Mouse (Mus musculus) left cerebral cortex, postnatal 10 days (tissue): ENCODE measurements around the gene Gm20388. TPM values are rescaled to one million over a fixed set of nuclear protein-coding genes. Genes with fewer than 3 reads are reported as not detected.
A peak's percentile ranks its signal among the peaks of the same experiment; 100 is the strongest.

ENCODE experiments used
- DNase-seq, 2 experiments: peaks; one replicate each; pipeline ENCODE4 v3.0.0; 2021 to 2022; ENCODE audit warnings: low spot score in 2 of 2, mixed read lengths in 1 of 2; ENCODE audit errors: extremely low spot score in 1 of 2
- intact Hi-C: fragments of 180-260 bp; cut with DNase I; formaldehyde crosslinking; loops from one replicate; pipeline ENCODE4 v1.15.1; 2025
- total RNA-seq, 2 experiments: library from RNA; stranded (reverse); gene quantifications; 2 replicates each; pipeline ENCODE4 v1.2.3; 2021

Gm20388 gene
- total RNA-seq, 2 experiments from 2014 or later: 4.4 to 9.0 TPM

GRCm38 (mm10) chr8:122436586-122437125 lies 2526.0 kb downstream of the Gm20388 start:
- DNase-seq: no peak
- intact Hi-C loops: no loop called here

GRCm38 (mm10) chr8:122437708-122438331 lies 2527.2 kb downstream of the Gm20388 start:
- no peak for DNase-seq
- intact Hi-C loops: no loop called here

- intact Hi-C loops: no loop called here
- no peak for DNase-seq
These were observed 2528.7 kb downstream of the Gm20388 start for GRCm38 (mm10) chr8:122439336-122439735.

- no peak for DNase-seq
- intact Hi-C loops: no loop called here
These were observed 2530.7 kb downstream of the Gm20388 start for GRCm38 (mm10) chr8:122441326-122441725.

- intact Hi-C loops: no loop called here
- DNase-seq: no peak
These were observed 2531.7 kb downstream of the Gm20388 start for GRCm38 (mm10) chr8:122442356-122442755.

- intact Hi-C loops: no loop called here
- DNase-seq: no peak
These were observed 2532.1 kb downstream of the Gm20388 start for GRCm38 (mm10) chr8:122442781-122443180.

- DNase-seq: peak; percentile 99 to 100
- intact Hi-C loops: no loop called here
These were observed 2532.8 kb downstream of the Gm20388 start, which contains the start of gene Mvd for GRCm38 (mm10) chr8:122443262-122444006. Gene Mvd, minus strand, starts transcription at chr8:122443422.

- intact Hi-C loops: no loop called here
These were observed 2533.6 kb downstream of the Gm20388 start for GRCm38 (mm10) chr8:122444058-122444748.

GRCm38 (mm10) chr8:122445203-122445602 lies 2534.6 kb downstream of the Gm20388 start:
- no peak for DNase-seq
- intact Hi-C loops: no loop called here

More at GRCm38 (mm10) chr8:122444058-122444748, 2533.6 kb downstream of the Gm20388 start:
- peak; percentile 84 to 90 for DNase-seq

- DNase-seq: no peak
- intact Hi-C loops: no loop called here
These were observed 2540.6 kb downstream of the Gm20388 start for GRCm38 (mm10) chr8:122451161-122451703.

- DNase-seq: no peak
- intact Hi-C loops: no loop called here
These were observed 2541.5 kb downstream of the Gm20388 start for GRCm38 (mm10) chr8:122452154-122452553.

GRCm38 (mm10) chr8:122454409-122454808 lies 2543.8 kb downstream of the Gm20388 start:
- no peak for DNase-seq
- intact Hi-C loops: no loop called here

- no peak for DNase-seq
- intact Hi-C loops: no loop called here
These were observed 2546.5 kb downstream of the Gm20388 start for GRCm38 (mm10) chr8:122457171-122457570.

- DNase-seq: no peak
- intact Hi-C loops: no loop called here
These were observed 2548.7 kb downstream of the Gm20388 start for GRCm38 (mm10) chr8:122459218-122459900.

- intact Hi-C loops: no loop called here
- DNase-seq: no peak
These were observed 2549.3 kb downstream of the Gm20388 start for GRCm38 (mm10) chr8:122459990-122460389.

- peak in 1 of 2 experiments; percentile 47 for DNase-seq
- intact Hi-C loops: no loop called here
These were observed 2550.2 kb downstream of the Gm20388 start, which contains the start of gene Snai3 for GRCm38 (mm10) chr8:122460524-122461472. Gene Snai3, minus strand, starts transcription at chr8:122460733.

- intact Hi-C loops: no loop called here
- no peak for DNase-seq
These were observed 2551.0 kb downstream of the Gm20388 start for GRCm38 (mm10) chr8:122461473-122462148.
